Mouse (Mus musculus) E14TG2a.4 (cell line): ENCODE measurements around the gene Ifnar1.

Source experiments
- CTCF ChIP-seq: conservative IDR thresholded peaks from 2 replicates; pipeline ENCODE4 v1.5.1; 2014; ENCODE audit warnings: low read length
- POU5F1 ChIP-seq: IDR thresholded peaks from 2 replicates; pipeline ENCODE4 v1.6.1; 2014; ENCODE audit warnings: low read length, borderline replicate concordance

DNA sequence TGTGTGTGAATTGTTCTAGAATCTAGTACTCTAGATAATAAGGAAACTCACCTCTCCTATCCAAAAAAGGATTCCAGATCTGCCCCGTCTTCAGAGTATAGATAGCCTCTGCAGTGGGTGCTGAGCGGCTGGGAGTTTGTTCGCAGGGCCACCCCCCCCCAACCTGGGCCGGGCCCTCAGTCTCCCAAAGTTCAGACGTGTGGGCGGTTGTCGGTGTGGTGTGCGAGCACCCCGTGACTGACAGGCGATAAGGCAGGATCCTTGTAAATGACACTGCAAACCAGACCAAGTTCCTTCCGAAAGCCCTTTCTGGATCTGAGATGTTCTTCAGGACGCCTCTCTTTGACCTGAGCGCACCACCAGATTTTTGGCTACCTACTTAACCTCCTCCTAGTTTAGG, 49.4 kb downstream of the Ifnar1 start:
- no peak for TF ChIP-seq CTCF
- TF ChIP-seq POU5F1: no peak
